Mouse (Mus musculus): ENCODE measurements around the gene Slc7a8. TPM values are rescaled to one million over a fixed set of nuclear protein-coding genes. Genes with fewer than 3 reads are reported as not detected.

Gene Slc7a8
- polyA plus RNA-seq, 1 experiment: 37.1 TPM

GRCm38 (mm10) chr14:54720654-54721350, 60.9 kb downstream of the Slc7a8 start:
- no peak overlapping the region for H3K4me3 ChIP-seq (replicated peaks; ENCODE audit: insufficient read depth, low read depth, low read length)
- no peaks in the 10 kb centered on the region for H3K27me3 ChIP-seq (ENCODE audit: control insufficient read depth, insufficient read depth, low read length)
- peak overlapping the region; percentile 68 for H3K27ac ChIP-seq (ENCODE audit: insufficient read depth, low read length)
- DNase-seq: peak; percentile 65 to 72
- H3K4me1 ChIP-seq (ENCODE audit: control insufficient read depth, insufficient read depth, low read length): peaks cover 21% of the 10 kb centered on the region
- WGBS: 24% methylated on average over 7 of the region's 7 CpGs
- TF ChIP-seq CTCF (IDR thresholded peaks at IDR 0.05; ENCODE audit: borderline replicate concordance, insufficient read depth, low read depth, low read length): no peak
- no peak for TF ChIP-seq POLR2A (IDR thresholded peaks at IDR 0.05; ENCODE audit: borderline replicate concordance, insufficient read depth, low read length)

- Histone ChIP-seq H3K4me3 (replicated peaks; ENCODE audit: insufficient read depth, low read depth, low read length) (no peak overlapping the region), H3K27me3 (ENCODE audit: control insufficient read depth, insufficient read depth, low read length) (no peaks in the 10 kb centered on the region), H3K27ac (ENCODE audit: insufficient read depth, low read length) (no peak overlapping the region), H3K4me1 (ENCODE audit: control insufficient read depth, insufficient read depth, low read length) (peaks cover 21% of the 10 kb centered on the region)
- TF ChIP-seq CTCF (IDR thresholded peaks at IDR 0.05; ENCODE audit: borderline replicate concordance, insufficient read depth, low read depth, low read length): no peak
- no peak for TF ChIP-seq POLR2A (IDR thresholded peaks at IDR 0.05; ENCODE audit: borderline replicate concordance, insufficient read depth, low read length)
- WGBS: 94% methylated on average over 11 of the region's 11 CpGs
- DNase-seq: no peak
These were observed 61.7 kb downstream of the Slc7a8 start for GRCm38 (mm10) chr14:54720041-54720440.

GRCm38 (mm10) chr14:54715402-54715801, 66.3 kb downstream of the Slc7a8 start:
- peaks cover 2% of the 10 kb centered on the region; the same call in 1 of the 2 replicates for H3K4me1 ChIP-seq (ENCODE audit: control insufficient read depth, insufficient read depth, low read length)
- no peaks in the 10 kb centered on the region for H3K27me3 ChIP-seq (ENCODE audit: control insufficient read depth, insufficient read depth, low read length)
- TF ChIP-seq POLR2A (IDR thresholded peaks at IDR 0.05; ENCODE audit: borderline replicate concordance, insufficient read depth, low read length) (no peak), CTCF (IDR thresholded peaks at IDR 0.05; ENCODE audit: borderline replicate concordance, insufficient read depth, low read depth, low read length) (no peak)
- no peak overlapping the region for H3K4me3 ChIP-seq (replicated peaks; ENCODE audit: insufficient read depth, low read depth, low read length)
- 96% methylated on average over 1 of the region's 1 CpGs for WGBS
- no peak for DNase-seq
- H3K27ac ChIP-seq (ENCODE audit: insufficient read depth, low read length): no peak overlapping the region

- TF ChIP-seq POLR2A (IDR thresholded peaks at IDR 0.05; ENCODE audit: borderline replicate concordance, insufficient read depth, low read length): no peak
- no peak for TF ChIP-seq CTCF (IDR thresholded peaks at IDR 0.05; ENCODE audit: borderline replicate concordance, insufficient read depth, low read depth, low read length)
- WGBS: 3% methylated on average over 15 of the region's 15 CpGs
- peak; percentile 45 to 62 for DNase-seq
- H3K4me1 ChIP-seq (ENCODE audit: control insufficient read depth, insufficient read depth, low read length): 0 out of 2 replicates have a peak, but pooled peaks cover 2% of the 10 kb centered on the region
- no peak overlapping the region for H3K27ac ChIP-seq (ENCODE audit: insufficient read depth, low read length)
- no peaks in the 10 kb centered on the region for H3K27me3 ChIP-seq (ENCODE audit: control insufficient read depth, insufficient read depth, low read length)
- peak overlapping the region; percentile 64 for H3K4me3 ChIP-seq (replicated peaks; ENCODE audit: insufficient read depth, low read depth, low read length)
These were observed 67.1 kb downstream of the Slc7a8 start for GRCm38 (mm10) chr14:54714617-54715081.

- TF ChIP-seq CTCF (IDR thresholded peaks at IDR 0.05; ENCODE audit: borderline replicate concordance, insufficient read depth, low read depth, low read length) (peak; percentile 63; the same call in 1 of the 2 replicates), POLR2A (IDR thresholded peaks at IDR 0.05; ENCODE audit: borderline replicate concordance, insufficient read depth, low read length) (peak; percentile 21; the same call in 1 of the 2 replicates)
These were observed 67.6 kb downstream of the Slc7a8 start for GRCm38 (mm10) chr14:54714121-54714520.

GRCm38 (mm10) chr14:54712861-54713260, 68.9 kb downstream of the Slc7a8 start:
- DNase-seq: no peak
- Histone ChIP-seq H3K27ac (ENCODE audit: insufficient read depth, low read length) (no peak overlapping the region), H3K4me1 (ENCODE audit: control insufficient read depth, insufficient read depth, low read length) (0 out of 2 replicates have a peak, but pooled peaks cover 2% of the 10 kb centered on the region), H3K27me3 (ENCODE audit: control insufficient read depth, insufficient read depth, low read length) (no peaks in the 10 kb centered on the region), H3K4me3 (replicated peaks; ENCODE audit: insufficient read depth, low read depth, low read length) (no peak overlapping the region)
- no peak for TF ChIP-seq CTCF (IDR thresholded peaks at IDR 0.05; ENCODE audit: borderline replicate concordance, insufficient read depth, low read depth, low read length)
- no peak for TF ChIP-seq POLR2A (IDR thresholded peaks at IDR 0.05; ENCODE audit: borderline replicate concordance, insufficient read depth, low read length)
- whole genome bisulfite sequencing: 88% methylated on average over 8 of the region's 8 CpGs

More at GRCm38 (mm10) chr14:54714121-54714520, 67.6 kb downstream of the Slc7a8 start:
- peak; percentile 83 to 84 for DNase-seq
- Histone ChIP-seq H3K27me3 (ENCODE audit: control insufficient read depth, insufficient read depth, low read length) (no peaks in the 10 kb centered on the region), H3K4me1 (ENCODE audit: control insufficient read depth, insufficient read depth, low read length) (0 out of 2 replicates have a peak, but pooled peaks cover 2% of the 10 kb centered on the region), H3K27ac (ENCODE audit: insufficient read depth, low read length) (0 out of 2 replicates have a peak overlapping the region, but pooled peaks have one; percentile 32), H3K4me3 (replicated peaks; ENCODE audit: insufficient read depth, low read depth, low read length) (peak overlapping the region; percentile 64)
- WGBS: under 1% methylated on average over 13 of the region's 13 CpGs

- H3K27ac ChIP-seq (ENCODE audit: insufficient read depth, low read length): no peak within 1 kb of the TSS
- DNase-seq: no peak
- H3K4me1 ChIP-seq (ENCODE audit: control insufficient read depth, insufficient read depth, low read length): 0 out of 2 replicates have a peak, but pooled peaks cover 2% of the 10 kb centered on the region
- no peaks in the 10 kb centered on the region for H3K27me3 ChIP-seq (ENCODE audit: control insufficient read depth, insufficient read depth, low read length)
- 89% methylated on average over 7 of the region's 7 CpGs for WGBS
- TF ChIP-seq POLR2A (IDR thresholded peaks at IDR 0.05; ENCODE audit: borderline replicate concordance, insufficient read depth, low read length): no peak
- no peak within 1 kb of the TSS for H3K4me3 ChIP-seq (replicated peaks; ENCODE audit: insufficient read depth, low read depth, low read length)
These were observed 69.7 kb downstream of the Slc7a8 start, which contains the start of gene Cebpe for GRCm38 (mm10) chr14:54712074-54712473. Cebpe (minus strand) TSS chr14:54712174.

GRCm38 (mm10) chr14:54709054-54709453, 72.7 kb downstream of the Slc7a8 start:
- H3K27ac ChIP-seq (ENCODE audit: insufficient read depth, low read length): no peak overlapping the region
- H3K27me3 ChIP-seq (ENCODE audit: control insufficient read depth, insufficient read depth, low read length): no peaks in the 10 kb centered on the region
- no peak for DNase-seq
- 95% methylated on average over 9 of the region's 9 CpGs for WGBS
- H3K4me1 ChIP-seq (ENCODE audit: control insufficient read depth, insufficient read depth, low read length): 0 out of 2 replicates have a peak, but pooled peaks cover 2% of the 10 kb centered on the region
- no peak overlapping the region for H3K4me3 ChIP-seq (replicated peaks; ENCODE audit: insufficient read depth, low read depth, low read length)
- TF ChIP-seq POLR2A (IDR thresholded peaks at IDR 0.05; ENCODE audit: borderline replicate concordance, insufficient read depth, low read length) (no peak), CTCF (IDR thresholded peaks at IDR 0.05; ENCODE audit: borderline replicate concordance, insufficient read depth, low read depth, low read length) (no peak)

Data from cerebellum, adult 2 months (tissue).